8 mouse cellular contexts compared by ENCODE assay signal in genomic region chr13:91461299-91461698, GRCm38 (mm10). TPM values are rescaled to one million over a fixed set of nuclear protein-coding genes. Genes with fewer than 3 reads are reported as not detected.
DNase-seq lines count a peak whose midpoint lies in the region; ATAC-seq lines count a peak whose summit lies in the region.

No protein-coding gene starts in this region.

- H3K9me3 ChIP-seq in heart, embryonic 14.5 days (ENCODE audit: control insufficient read depth, low read length) = no peaks in the 10 kb centered on the region
- no peaks in the 10 kb centered on the region for H3K9me3 ChIP-seq in hindbrain, embryonic 13.5 days
- H3K9me3 ChIP-seq in midbrain, embryonic 11.5 days (ENCODE audit: control insufficient read depth, low read length) = no peaks in the 10 kb centered on the region

- no peaks in the 10 kb centered on the region for H3K27me3 ChIP-seq in heart, embryonic 14.5 days (ENCODE audit: control insufficient read depth, insufficient read depth, low read length)
- no peaks in the 10 kb centered on the region for H3K27me3 ChIP-seq in hindbrain, embryonic 13.5 days
- no peaks in the 10 kb centered on the region for H3K27me3 ChIP-seq in midbrain, embryonic 11.5 days (ENCODE audit: control insufficient read depth, insufficient read depth, low read length)

- ATAC-seq in heart, embryonic 14.5 days (ENCODE audit: insufficient number of reproducible peaks, insufficient read depth, low FRiP score, low read depth) = no peak
- peak; percentile 22 for ATAC-seq in hindbrain, embryonic 13.5 days (ENCODE audit: low FRiP score)
- peak; percentile 28 for ATAC-seq in midbrain, embryonic 11.5 days (ENCODE audit: low FRiP score)

- no peak for DNase-seq in heart, adult 18-20 months
- peak; percentile 25 for DNase-seq in MN1 (ENCODE audit: low spot score)
- no peak for DNase-seq in midbrain, embryonic 11.5 days (ENCODE audit: low spot score, missing footprints)
- DNase-seq in layer of hippocampus, adult 9-10 months (ENCODE audit: low spot score) = no peak
- DNase-seq in thymus, postnatal 36 days = no peak
- no peak for DNase-seq in spleen, postnatal 36 days (ENCODE audit: low spot score in 2 of 2)

- peak overlapping the region; percentile 79 to 87 for H3K4me3 ChIP-seq in heart, embryonic 14.5 days (ENCODE audit: control insufficient read depth in 1 of 2, insufficient read depth in 1 of 2, low read depth in 1 of 2, low read length in 2 of 2)
- peak overlapping the region; percentile 95 for H3K4me3 ChIP-seq in hindbrain, embryonic 13.5 days
- peak overlapping the region; percentile 83 for H3K4me3 ChIP-seq in midbrain, embryonic 11.5 days (ENCODE audit: low read depth, low read length)

- H3K4me2 ChIP-seq in heart, embryonic 14.5 days (ENCODE audit: low read length) = peak overlapping the region; percentile 83
- peak overlapping the region; percentile 88 for H3K4me2 ChIP-seq in hindbrain, embryonic 13.5 days
- H3K4me2 ChIP-seq in midbrain, embryonic 11.5 days = peak overlapping the region; percentile 77

- no peaks in the 10 kb centered on the region for H3K36me3 ChIP-seq in heart, embryonic 14.5 days (ENCODE audit: control insufficient read depth, insufficient read depth, low read length)
- H3K36me3 ChIP-seq in hindbrain, embryonic 13.5 days = no peaks in the 10 kb centered on the region
- no peaks in the 10 kb centered on the region for H3K36me3 ChIP-seq in midbrain, embryonic 11.5 days (ENCODE audit: control insufficient read depth, insufficient read depth, low read length)

- WGBS in heart, embryonic 14.5 days = 1% methylated on average over 43 of the region's 61 CpGs
- 2% methylated on average over 52 of the region's 61 CpGs for WGBS in hindbrain, embryonic 13.5 days
- 0% methylated on average over 29 of the region's 61 CpGs for WGBS in midbrain, embryonic 11.5 days

- H3K9ac ChIP-seq in heart, embryonic 14.5 days (ENCODE audit: low read length) = peak overlapping the region; percentile 95
- peak overlapping the region; percentile 90 for H3K9ac ChIP-seq in hindbrain, embryonic 13.5 days
- H3K9ac ChIP-seq in midbrain, embryonic 11.5 days (ENCODE audit: low read length) = peak overlapping the region; percentile 95

- H3K27ac ChIP-seq in heart, embryonic 14.5 days (replicated peaks in 1 of 2; ENCODE audit: control insufficient read depth in 1 of 2, insufficient read depth in 1 of 2, low read depth in 2 of 2, low read length in 2 of 2) = peak overlapping the region; percentile 65 to 95
- H3K27ac ChIP-seq in hindbrain, embryonic 13.5 days = peak overlapping the region; percentile 95
- H3K27ac ChIP-seq in midbrain, embryonic 11.5 days (ENCODE audit: low read depth, low read length) = peak overlapping the region; percentile 92

- peaks cover 8 to 27% of the 10 kb centered on the region in 2 experiments for H3K4me1 ChIP-seq in heart, embryonic 14.5 days (ENCODE audit: control insufficient read depth in 2 of 2, insufficient read depth in 2 of 2, low read length in 2 of 2)
- H3K4me1 ChIP-seq in hindbrain, embryonic 13.5 days (replicated peaks) = peaks cover 27% of the 10 kb centered on the region
- H3K4me1 ChIP-seq in midbrain, embryonic 11.5 days (ENCODE audit: control insufficient read depth, insufficient read depth, low read length) = peaks cover 10% of the 10 kb centered on the region

RNA-seq across cellular contexts. Expression of gene Ssbp2, which starts 1.2 kb away (rescaled TPM):
- polyA plus RNA-seq in heart, embryonic 14.5 days (2014; fragmentation: Nextera tagmentation; extraction: Ambion mirVana) = 103 and 112 TPM in 2 replicates
- total RNA-seq in heart, adult 18-20 months (2021) = 10 to 100 TPM; 37.5 to 44.4 TPM
- 205 and 206 TPM in 2 replicates for polyA plus RNA-seq in hindbrain, embryonic 13.5 days (2015; fragmentation: Nextera tagmentation; extraction: Ambion mirVana)
- 164 and 167 TPM in 2 replicates for polyA plus RNA-seq in midbrain, embryonic 11.5 days (2014; fragmentation: Nextera tagmentation; extraction: Ambion mirVana)
